Mouse (Mus musculus): Measurements from ENCODE around the gene Pcolce2. TPM values are rescaled to one million over a fixed set of nuclear protein-coding genes. Genes with fewer than 3 reads are reported as not detected.

Pcolce2 gene
- polyA plus RNA-seq, 1 experiment from 2014 or later: 2.4 TPM

DNA sequence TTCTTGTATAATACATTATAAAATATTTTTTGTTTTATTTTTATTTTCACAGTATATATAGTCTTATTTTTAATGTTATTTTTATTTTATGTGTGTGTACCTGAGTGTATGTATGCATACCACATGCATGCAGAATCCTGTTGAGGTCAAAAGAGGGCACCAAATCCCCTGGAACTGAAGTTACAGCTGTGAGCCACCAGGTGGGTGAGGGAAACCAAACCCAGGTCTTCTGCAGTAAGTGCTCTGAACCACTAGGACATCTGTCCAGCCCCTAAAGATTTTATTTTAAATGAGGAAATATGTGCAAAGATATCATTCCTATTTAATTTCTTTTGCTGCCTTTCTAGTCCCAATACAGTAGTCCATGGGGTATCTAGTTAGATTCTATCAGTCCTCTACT is 71.5 kb downstream of the Pcolce2 start:
- Histone ChIP-seq H3K36me3 (ENCODE audit: control insufficient read depth, insufficient read depth, low read length) (no peaks in the 10 kb centered on the region), H3K4me3 (ENCODE audit: low read depth, low read length) (no peak overlapping the region), H3K4me1 (ENCODE audit: control insufficient read depth, insufficient read depth, low read length) (no peaks in the 10 kb centered on the region), H3K27ac (ENCODE audit: low read depth, low read length) (no peak overlapping the region), H3K9ac (ENCODE audit: low read length) (no peak overlapping the region), H3K4me2 (ENCODE audit: low read length) (no peak overlapping the region), H3K27me3 (replicated peaks; ENCODE audit: control insufficient read depth, insufficient read depth, low read length) (no peaks in the 10 kb centered on the region), H3K9me3 (replicated peaks; ENCODE audit: control insufficient read depth, low read length) (no peaks in the 10 kb centered on the region)
- DNase-seq (ENCODE audit: low spot score) (no peak), ATAC-seq (no peak)

DNA sequence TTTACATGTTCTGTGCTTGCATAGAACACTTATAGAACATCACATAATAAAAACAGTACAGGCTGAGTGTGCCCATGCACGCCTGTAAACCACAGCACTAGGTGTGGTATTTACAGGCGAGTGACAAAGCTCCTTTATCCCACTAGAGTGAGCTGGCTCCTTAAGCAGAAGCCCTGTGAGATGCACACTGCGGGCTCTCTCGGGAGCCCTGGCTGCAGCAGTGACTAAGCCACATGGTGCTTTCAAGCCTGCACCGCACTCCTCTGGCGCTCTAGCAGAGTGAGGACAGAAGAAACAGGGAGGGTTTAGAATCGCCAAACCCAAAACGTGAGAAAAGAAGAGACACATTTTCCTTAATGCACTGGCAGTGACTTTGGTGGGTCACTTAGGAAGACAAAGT is 75.2 kb downstream of the Pcolce2 start:
- Histone ChIP-seq H3K4me3 (ENCODE audit: low read depth, low read length) (no peak overlapping the region), H3K36me3 (ENCODE audit: control insufficient read depth, insufficient read depth, low read length) (0 out of 2 replicates have a peak, but pooled peaks cover 3% of the 10 kb centered on the region), H3K9ac (ENCODE audit: low read length) (no peak overlapping the region), H3K9me3 (replicated peaks; ENCODE audit: control insufficient read depth, low read length) (no peaks in the 10 kb centered on the region), H3K4me2 (ENCODE audit: low read length) (no peak overlapping the region), H3K27ac (ENCODE audit: low read depth, low read length) (no peak overlapping the region), H3K27me3 (replicated peaks; ENCODE audit: control insufficient read depth, insufficient read depth, low read length) (no peaks in the 10 kb centered on the region), H3K4me1 (ENCODE audit: control insufficient read depth, insufficient read depth, low read length) (no peaks in the 10 kb centered on the region)
- DNase-seq (ENCODE audit: low spot score) (no peak), ATAC-seq (no peak)
- 31% methylated on average over 8 of the region's 8 CpGs for WGBS

DNA sequence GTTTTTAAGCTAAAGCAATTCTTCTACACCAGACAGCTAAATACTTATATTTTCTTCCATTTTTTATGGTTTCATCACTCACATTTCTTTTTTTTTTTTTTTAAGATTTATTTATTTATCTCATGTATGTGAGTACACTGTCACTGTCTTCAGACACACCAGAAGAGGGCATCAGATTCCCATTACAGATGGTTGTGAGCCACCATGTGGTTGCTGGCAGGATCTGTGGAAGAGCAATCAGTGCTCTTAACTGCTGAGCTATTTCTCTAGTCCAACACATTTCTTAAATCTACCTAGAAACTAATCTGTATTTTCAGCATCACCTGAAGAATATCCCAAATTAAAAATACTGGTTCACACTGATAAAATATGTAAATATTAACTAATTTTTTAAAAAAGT is 98.8 kb downstream of the Pcolce2 start:
- Histone ChIP-seq H3K4me1 (ENCODE audit: control insufficient read depth, insufficient read depth, low read length) (no peaks in the 10 kb centered on the region), H3K4me2 (ENCODE audit: low read length) (no peak overlapping the region), H3K27me3 (replicated peaks; ENCODE audit: control insufficient read depth, insufficient read depth, low read length) (no peaks in the 10 kb centered on the region), H3K36me3 (ENCODE audit: control insufficient read depth, insufficient read depth, low read length) (0 out of 2 replicates have a peak, but pooled peaks cover 7% of the 10 kb centered on the region), H3K9ac (ENCODE audit: low read length) (no peak overlapping the region), H3K27ac (ENCODE audit: low read depth, low read length) (no peak overlapping the region), H3K4me3 (ENCODE audit: low read depth, low read length) (no peak overlapping the region), H3K9me3 (replicated peaks; ENCODE audit: control insufficient read depth, low read length) (no peaks in the 10 kb centered on the region)
- no peak for ATAC-seq
- DNase-seq (ENCODE audit: low spot score): no peak

DNA sequence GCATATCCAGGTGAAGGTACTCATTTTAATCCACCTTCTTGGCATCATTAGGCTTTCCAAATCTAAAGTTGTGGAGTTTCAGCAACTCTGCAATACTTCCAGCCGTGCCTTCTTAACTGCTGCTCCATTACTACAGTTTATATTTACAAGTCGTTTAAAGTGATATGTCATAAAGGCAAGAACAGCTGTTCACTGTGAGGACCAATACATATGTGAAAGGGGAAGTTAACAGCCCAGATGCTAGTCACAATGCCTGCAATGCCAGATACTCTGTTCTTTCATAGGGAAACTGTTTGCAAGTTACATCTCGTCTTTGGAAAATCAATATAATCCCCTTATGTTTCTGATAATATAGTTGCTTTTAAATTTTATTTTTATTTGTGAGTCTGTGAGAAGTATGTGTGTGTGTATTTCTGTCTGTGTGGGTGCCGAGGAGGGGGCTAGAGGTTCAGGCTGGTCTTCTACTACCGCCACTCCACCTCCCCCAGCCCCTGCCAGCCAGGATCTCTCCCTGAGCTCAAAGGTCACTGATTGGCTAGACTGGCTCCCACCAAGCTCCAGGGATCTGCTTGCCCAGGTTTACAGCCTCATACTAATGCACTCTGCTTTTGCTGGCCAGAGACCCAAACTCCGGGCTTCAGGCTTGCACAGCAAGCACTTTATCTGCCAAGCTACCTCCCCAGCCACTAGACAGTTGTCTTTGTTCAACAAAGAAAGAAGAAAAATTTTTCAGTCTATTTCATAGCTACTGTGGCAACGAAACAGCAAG is 107.6 kb downstream of the Pcolce2 start:
- no peak overlapping the region for H3K4me2 ChIP-seq (ENCODE audit: low read length)
- ATAC-seq: no peak

DNA sequence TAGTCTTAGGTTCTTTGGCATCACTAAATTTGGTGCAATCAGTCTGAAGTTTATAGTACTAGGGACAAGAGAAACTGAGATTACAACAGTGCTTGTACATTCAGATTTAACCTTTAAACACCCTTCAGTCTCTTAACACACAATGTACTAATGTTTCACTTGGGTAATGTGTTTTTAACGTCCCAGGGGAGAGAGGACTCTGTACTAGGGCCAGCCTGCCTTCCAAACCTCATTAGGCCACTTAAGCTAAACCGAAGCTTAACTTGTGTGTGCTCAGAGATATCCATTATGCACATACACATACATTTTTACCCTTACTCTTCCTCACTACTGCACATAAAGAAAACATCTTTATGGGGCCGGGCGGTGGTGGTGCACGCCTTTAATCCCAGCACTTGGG is 109.9 kb downstream of the Pcolce2 start:
- no peak for DNase-seq (ENCODE audit: low spot score)
- Histone ChIP-seq H3K36me3 (ENCODE audit: control insufficient read depth, insufficient read depth, low read length) (no peaks in the 10 kb centered on the region), H3K9me3 (replicated peaks; ENCODE audit: control insufficient read depth, low read length) (no peaks in the 10 kb centered on the region), H3K27me3 (replicated peaks; ENCODE audit: control insufficient read depth, insufficient read depth, low read length) (no peaks in the 10 kb centered on the region), H3K27ac (ENCODE audit: low read depth, low read length) (no peak overlapping the region), H3K9ac (ENCODE audit: low read length) (no peak overlapping the region), H3K4me2 (ENCODE audit: low read length) (no peak overlapping the region), H3K4me1 (ENCODE audit: control insufficient read depth, insufficient read depth, low read length) (peaks cover 4% of the 10 kb centered on the region), H3K4me3 (ENCODE audit: low read depth, low read length) (no peak overlapping the region)
- no peak for ATAC-seq
- WGBS: 83% methylated on average over 5 of the region's 5 CpGs

More for the DNA sequence above, 107.6 kb downstream of the Pcolce2 start:
- Histone ChIP-seq H3K9me3 (replicated peaks; ENCODE audit: control insufficient read depth, low read length) (no peaks in the 10 kb centered on the region), H3K4me1 (ENCODE audit: control insufficient read depth, insufficient read depth, low read length) (peaks cover 4% of the 10 kb centered on the region), H3K36me3 (ENCODE audit: control insufficient read depth, insufficient read depth, low read length) (no peaks in the 10 kb centered on the region), H3K27ac (ENCODE audit: low read depth, low read length) (no peak overlapping the region), H3K27me3 (replicated peaks; ENCODE audit: control insufficient read depth, insufficient read depth, low read length) (no peaks in the 10 kb centered on the region), H3K4me3 (ENCODE audit: low read depth, low read length) (no peak overlapping the region), H3K9ac (ENCODE audit: low read length) (no peak overlapping the region)
- DNase-seq (ENCODE audit: low spot score): no peak
- 74% methylated on average over 7 of the region's 7 CpGs for WGBS

Other genes with a start within 250 kb of the Pcolce2 start
- 10.2 and 13.1 TPM in 2 replicates for gene Chst2, start 230.9 kb upstream of the Pcolce2 start, polyA plus RNA-seq (2014; fragmentation: Nextera tagmentation; extraction: Ambion mirVana)
- 129 and 132 TPM in 2 replicates for gene U2surp, start 125.6 kb upstream of the Pcolce2 start, polyA plus RNA-seq (2014; fragmentation: Nextera tagmentation; extraction: Ambion mirVana)
- gene Paqr9, start 77.9 kb upstream of the Pcolce2 start, polyA plus RNA-seq (2014; fragmentation: Nextera tagmentation; extraction: Ambion mirVana): 1.9 and 3.1 TPM in 2 replicates
- 4.5 and 4.6 TPM in 2 replicates for gene Trpc1, start 112.8 kb downstream of the Pcolce2 start, polyA plus RNA-seq (2014; fragmentation: Nextera tagmentation; extraction: Ambion mirVana)
- 3.2 and 3.5 TPM in 2 replicates for gene Pls1, start 207.7 kb downstream of the Pcolce2 start, polyA plus RNA-seq (2014; fragmentation: Nextera tagmentation; extraction: Ambion mirVana)
- 9.9 and 12.8 TPM in 2 replicates for gene Atr, start 220.0 kb downstream of the Pcolce2 start, polyA plus RNA-seq (2014; fragmentation: Nextera tagmentation; extraction: Ambion mirVana)